Mouse (Mus musculus): ENCODE results near the gene Olfr1371. TPM values are rescaled to one million over a fixed set of nuclear protein-coding genes. Genes with fewer than 3 reads are reported as not detected.

Olfr1371 gene
- not detected for polyA plus RNA-seq (2012; fragmentation: generic; extraction: Trizol)

DNA sequence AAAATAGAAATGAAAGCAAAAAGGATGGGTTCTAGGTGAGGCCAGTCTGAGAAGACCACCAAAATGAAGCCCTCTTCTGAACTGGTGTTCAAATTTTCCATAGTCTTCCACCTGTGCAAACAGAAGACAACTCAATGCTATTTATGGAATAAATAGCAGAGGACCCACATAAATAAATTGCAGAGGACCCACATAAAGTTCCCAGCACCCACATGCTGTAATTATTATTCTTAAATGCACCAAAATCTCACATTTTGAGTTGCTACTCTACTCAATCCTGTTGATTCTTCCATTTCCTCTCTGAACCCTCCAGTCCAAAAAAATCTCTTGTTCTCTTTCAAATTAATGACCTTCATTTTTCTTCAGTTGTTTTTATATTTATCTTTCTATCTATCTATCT lies at the start of gene Olfr1371:
TSS of gene Olfr1371 (minus strand) at position 101 of the 400 bp plus-strand sequence.

DNA sequence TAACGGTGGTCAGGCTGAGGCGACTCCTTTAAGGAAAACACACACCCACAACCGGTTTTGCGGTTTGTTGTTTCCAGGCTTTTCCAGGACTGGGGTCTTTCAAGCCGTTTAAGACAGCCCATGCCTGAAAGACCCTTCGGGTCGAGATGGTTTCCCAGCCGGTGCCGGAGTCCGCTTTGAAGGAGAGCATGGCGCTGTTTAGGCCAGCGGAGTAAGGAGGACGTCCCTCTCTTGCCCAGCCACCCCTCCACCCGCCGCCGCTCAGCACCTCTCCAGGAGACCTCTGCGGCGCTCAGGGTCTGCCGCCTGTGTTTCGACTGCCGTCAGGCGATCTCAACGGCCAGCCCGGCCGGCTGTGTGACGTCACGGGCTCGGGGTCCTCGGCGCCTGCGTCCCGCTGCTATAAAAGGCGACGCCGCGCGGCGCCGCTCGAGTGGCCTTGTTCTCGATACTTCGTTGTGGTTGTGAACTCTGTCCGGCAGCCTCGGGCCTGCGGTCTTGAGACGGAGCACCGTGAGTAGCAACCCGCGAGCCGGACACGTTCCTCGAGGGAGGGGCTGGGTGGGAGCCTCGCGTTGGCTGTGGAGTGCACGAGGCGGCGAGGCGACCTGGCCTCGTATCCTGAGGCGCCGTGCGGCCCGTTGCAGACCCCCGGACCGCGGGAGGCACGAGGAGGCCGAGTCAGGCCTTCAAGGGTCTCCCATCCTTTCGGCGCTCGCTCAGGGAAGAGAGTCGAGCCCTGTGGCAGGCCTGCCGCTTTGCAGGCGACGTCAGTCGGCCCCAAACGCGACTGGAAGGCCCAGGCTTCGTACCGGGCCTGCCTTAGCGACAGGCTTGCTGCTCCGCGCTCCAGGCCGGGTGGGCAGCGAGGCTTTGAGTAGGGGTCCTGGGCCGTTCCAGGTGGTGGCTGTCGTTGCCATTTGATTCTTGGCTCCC lies 18.1 kb upstream of the Olfr1371 start, which contains the start of gene Skp1a:
TSS of gene Skp1a (plus strand) at position 390 of the 936 bp plus-strand sequence.

Other genes starting within 250 kb of the Olfr1371 start
- 10 to 100 TPM; 31.2 to 43.5 TPM for gene Cdkn2aipnl, start 246.3 kb downstream of the Olfr1371 start, polyA plus RNA-seq (2012; fragmentation: generic; extraction: Trizol)
- 10 to 100 TPM in 1 of 2 experiments, 1 to 10 TPM in 1; 5.7 to 60.8 TPM for gene Ube2b, start 213.2 kb downstream of the Olfr1371 start, polyA plus RNA-seq (2012; fragmentation: generic; extraction: Trizol)
- 1 to 10 TPM in 1 of 2 experiments, under 1 TPM in 1; 0.26 to 2.8 TPM for gene Cdkl3, start 209.8 kb downstream of the Olfr1371 start, polyA plus RNA-seq (2012; fragmentation: generic; extraction: Trizol)
- 10 to 100 TPM in 1 of 2 experiments, 1 to 10 TPM in 1; 8.4 to 39.2 TPM for gene Ppp2ca, start 115.3 kb downstream of the Olfr1371 start, polyA plus RNA-seq (2012; fragmentation: generic; extraction: Trizol)
- gene Olfr1373, start 68.5 kb downstream of the Olfr1371 start, polyA plus RNA-seq (2012; fragmentation: generic; extraction: Trizol), result not detected
- 100 to 1,000 TPM in 1 of 2 experiments, 10 to 100 TPM in 1; 28.0 to 188 TPM for gene Skp1a, start 18.0 kb upstream of the Olfr1371 start, polyA plus RNA-seq (2012; fragmentation: generic; extraction: Trizol)
- gene Tcf7, start 69.0 kb upstream of the Olfr1371 start, polyA plus RNA-seq (2012; fragmentation: generic; extraction: Trizol), result 1 to 10 TPM; 2.7 to 4.8 TPM
- gene Vdac1, start 146.9 kb upstream of the Olfr1371 start, polyA plus RNA-seq (2012; fragmentation: generic; extraction: Trizol), result 100 to 1,000 TPM; 220 to 261 TPM
- 100 to 1,000 TPM in 1 of 2 experiments, 10 to 100 TPM in 1; 24.9 to 249 TPM for gene 9530068E07Rik, start 182.4 kb upstream of the Olfr1371 start, polyA plus RNA-seq (2012; fragmentation: generic; extraction: Trizol)